Mouse (Mus musculus) T-helper 17 cell (primary cell): ENCODE results near the gene Gm21863.
"Not testable (repeated sequence)": the region's sequence is repeated elsewhere in the genome, so short reads cannot be mapped to it uniquely, and the experiment has no call there.

ENCODE experiments used
- in situ Hi-C, 2 experiments: fragments of 300-600 bp; cut with MboI, MseI; formaldehyde crosslinking; loops; 1 replicate in 1 of 2; 2 replicates in 1 of 2; pipeline ENCODE4 v1.15.1; 2025; ENCODE audit warnings: high pct_unique_total_duplicates in 2 of 2

The Gm21863 gene

GRCm38 (mm10) chr12:19953869-19954555, at the start of gene Gm21863:
Gene Gm21863 (plus strand): TSS chr12:19954505.
- in situ Hi-C loops, result loop anchor here in 1 of 2 experiments (5.0 kb wide), 1 partner anchor 968 kb away; no protein-coding TSS in a partner anchor

GRCm38 (mm10) chr12:19928049-19928448, 26.3 kb upstream of the Gm21863 start:
- in situ Hi-C loops, result not testable (repeated sequence)
